Mouse (Mus musculus) liver, embryonic 14.5 days (tissue): ENCODE measurements around the gene Cnbp. TPM values are rescaled to one million over a fixed set of nuclear protein-coding genes. Genes with fewer than 3 reads are reported as not detected.

ENCODE experiments used
- ATAC-seq: fragments of 200-750 bp; cut with Nextera tagmentation; 2 replicates; pipeline ENCODE4 v1.8.0; 2017; ENCODE audit warnings: moderate number of reproducible peaks, mild to moderate bottlenecking, moderate library complexity; ENCODE audit not compliant: insufficient read depth
- DNase-seq, 3 experiments: peaks; one replicate each; pipeline ENCODE4 v3.0.0-alpha.2; 2012 to 2013; ENCODE audit warnings: low read depth in 3 of 3, low spot score in 3 of 3
- H3K27ac ChIP-seq: fragments of 300-500 bp; sonication (generic); 2 replicates; pipeline ENCODE4 v1.5.1; 2014; ENCODE audit warnings: moderate library complexity, mild to moderate bottlenecking, control low read depth, inconsistent platforms
- H3K27me3 ChIP-seq: fragments of 300-500 bp; sonication (generic); 2 replicates; pipeline ENCODE4 v1.6.1; 2014; ENCODE audit warnings: mild to moderate bottlenecking, low read length, moderate library complexity; ENCODE audit not compliant: control insufficient read depth, insufficient read depth
- H3K36me3 ChIP-seq: fragments of 300-500 bp; sonication (generic); replicated peaks from 2 replicates; pipeline ENCODE4 v1.6.1; 2014; ENCODE audit warnings: low read depth; ENCODE audit not compliant: control insufficient read depth, insufficient read depth
- H3K4me1 ChIP-seq, 2 experiments: fragments of 200-500 bp in 1 of 2; fragments of 300-500 bp in 1 of 2; sonication (generic) in 1 of 2; replicated peaks; 2 replicates each; pipeline ENCODE4 v1.6.1; 2012 to 2014; ENCODE audit warnings: antibody characterized with exemption in 1 of 2, inconsistent platforms in 1 of 2, low read length in 1 of 2; ENCODE audit not compliant: control insufficient read depth in 2 of 2, insufficient read depth in 2 of 2
- H3K4me2 ChIP-seq: fragments of 300-500 bp; sonication (generic); 2 replicates; pipeline ENCODE4 v1.6.1; 2014; ENCODE audit warnings: low read depth, mild to moderate bottlenecking, control low read depth, moderate library complexity
- H3K4me3 ChIP-seq, 2 experiments: fragments of 200-500 bp in 1 of 2; fragments of 300-500 bp in 1 of 2; sonication (generic) in 1 of 2; 2 replicates each; pipeline ENCODE4 v1.5.1; 2012 to 2014; ENCODE audit warnings: low read depth in 2 of 2, low read length in 2 of 2, mild to moderate bottlenecking in 2 of 2, control low read depth in 1 of 2, inconsistent platforms in 1 of 2, moderate library complexity in 1 of 2; ENCODE audit not compliant: insufficient read depth in 1 of 2
- H3K9ac ChIP-seq: fragments of 300-500 bp; sonication (generic); replicated peaks from 2 replicates; pipeline ENCODE4 v1.6.1; 2014; ENCODE audit warnings: mild to moderate bottlenecking, control low read depth, moderate library complexity
- H3K9me3 ChIP-seq: fragments of 300-500 bp; sonication (generic); 2 replicates; pipeline ENCODE4 v1.6.1; 2016; ENCODE audit warnings: low read length, mixed read lengths; ENCODE audit not compliant: control insufficient read depth
- CTCF ChIP-seq: IDR thresholded peaks from 2 replicates; pipeline ENCODE4 v1.5.1; 2016; ENCODE audit warnings: antibody characterized with exemption, low read depth, control low read depth
- EP300 ChIP-seq: IDR thresholded peaks from 2 replicates; pipeline ENCODE4 v1.6.1; 2016; ENCODE audit warnings: antibody characterized with exemption, low read depth
- WGBS: fragments of 180-500 bp; shearing (Covaris S2); extraction: QIAGEN DNeasy Blood & Tissue Kit; methylation state at CpG from one replicate; pipeline ENCODE4 v1.1.7; 2014; ENCODE audit not compliant: insufficient replicate concordance; 5-methylcytosine and 5-hydroxymethylcytosine counted together
- polyA plus RNA-seq, 2 experiments: library from polyadenylated mRNA; depleted of rRNA in 1 of 2; stranded (reverse) in 1 of 2; unstranded in 1 of 2; fragments of >200 nt; fragmentation: Nextera tagmentation in 1 of 2; extraction: Ambion mirVana in 1 of 2; gene quantifications; 2 replicates each; pipeline versions ENCODE4 v1.2.1 to v1.2.3; 2012 to 2014

The Cnbp gene
- polyA plus RNA-seq, 2 experiments = 190 to 556 TPM

GRCm38 (mm10) chr6:87804036-87804435, 46.9 kb downstream of the Cnbp start:
- TF ChIP-seq EP300 (no peak), CTCF (no peak)
- DNase-seq = no peak
- Histone ChIP-seq H3K9me3 (no peaks in the 10 kb centered on the region), H3K4me3 (no peak overlapping the region), H3K9ac (no peak overlapping the region), H3K36me3 (peaks cover 25% of the 10 kb centered on the region), H3K4me1 (peaks cover 33 to 36% of the 10 kb centered on the region in 2 experiments), H3K4me2 (no peak overlapping the region), H3K27me3 (no peaks in the 10 kb centered on the region), H3K27ac (no peak overlapping the region)
- WGBS = 60% methylated on average over 1 of the region's 1 CpGs
- no peak for ATAC-seq

- DNase-seq (no peak), ATAC-seq (no peak)
- Histone ChIP-seq H3K4me1 (peaks cover 19 to 31% of the 10 kb centered on the region in 2 experiments), H3K9ac (no peak overlapping the region), H3K27ac (no peak overlapping the region), H3K36me3 (peaks cover 18% of the 10 kb centered on the region), H3K4me3 (no peak overlapping the region), H3K9me3 (no peaks in the 10 kb centered on the region), H3K27me3 (no peaks in the 10 kb centered on the region), H3K4me2 (no peak overlapping the region)
- 70% methylated on average over 7 of the region's 7 CpGs for WGBS
- TF ChIP-seq CTCF (no peak), EP300 (no peak)
Measured at GRCm38 (mm10) chr6:87802462-87802861, 48.4 kb downstream of the Cnbp start.

GRCm38 (mm10) chr6:87799576-87799975, 51.3 kb downstream of the Cnbp start:
- no peak overlapping the region; the same call in 1 of the 2 replicates for H3K9ac ChIP-seq
- H3K4me1 ChIP-seq = peaks cover 30 to 42% of the 10 kb centered on the region in 2 experiments
- peaks cover 11% of the 10 kb centered on the region for H3K36me3 ChIP-seq
- TF ChIP-seq EP300 = peak; percentile 16; the same call in 1 of the 2 replicates
- no peak for TF ChIP-seq CTCF
- H3K4me2 ChIP-seq = peak overlapping the region; percentile 9
- no peak for DNase-seq
- H3K27ac ChIP-seq = peak overlapping the region; percentile 8
- no peaks in the 10 kb centered on the region for H3K27me3 ChIP-seq
- H3K9me3 ChIP-seq = no peaks in the 10 kb centered on the region
- H3K4me3 ChIP-seq = no peak overlapping the region
- 35% methylated on average over 6 of the region's 6 CpGs for WGBS
- ATAC-seq = peak; percentile 42

GRCm38 (mm10) chr6:87797321-87797720, 53.6 kb downstream of the Cnbp start:
- peak overlapping the region; percentile 88 for H3K27ac ChIP-seq
- H3K4me2 ChIP-seq = no peak overlapping the region
- no peak for ATAC-seq
- peaks cover 25% of the 10 kb centered on the region for H3K36me3 ChIP-seq
- no peak for TF ChIP-seq EP300
- no peak for TF ChIP-seq CTCF
- H3K9ac ChIP-seq = no peak overlapping the region; the same call in 1 of the 2 replicates
- no peaks in the 10 kb centered on the region for H3K27me3 ChIP-seq
- no peaks in the 10 kb centered on the region for H3K9me3 ChIP-seq
- WGBS = 62% methylated on average over 2 of the region's 2 CpGs
- peaks cover 30 to 44% of the 10 kb centered on the region in 2 experiments for H3K4me1 ChIP-seq
- DNase-seq = no peak
- H3K4me3 ChIP-seq = no peak overlapping the region

GRCm38 (mm10) chr6:87796251-87796880, 54.5 kb downstream of the Cnbp start:
- H3K9ac ChIP-seq = peak overlapping the region; percentile 44
- WGBS = 52% methylated on average over 6 of the region's 6 CpGs

More at GRCm38 (mm10) chr6:87796251-87796880, 54.5 kb downstream of the Cnbp start:
- no peak overlapping the region for H3K4me3 ChIP-seq
- peaks cover 38 to 53% of the 10 kb centered on the region in 2 experiments for H3K4me1 ChIP-seq
- peaks cover 32% of the 10 kb centered on the region for H3K36me3 ChIP-seq
- DNase-seq = peak in 2 of 3 experiments; percentile 50 to 53
- peak overlapping the region; percentile 88 for H3K27ac ChIP-seq
- ATAC-seq = peak; percentile 86
- no peaks in the 10 kb centered on the region for H3K27me3 ChIP-seq
- H3K9me3 ChIP-seq = no peaks in the 10 kb centered on the region
- peak overlapping the region; percentile 61 for H3K4me2 ChIP-seq
- TF ChIP-seq EP300 (no peak), CTCF (no peak)
